In the genomic region with DNA sequence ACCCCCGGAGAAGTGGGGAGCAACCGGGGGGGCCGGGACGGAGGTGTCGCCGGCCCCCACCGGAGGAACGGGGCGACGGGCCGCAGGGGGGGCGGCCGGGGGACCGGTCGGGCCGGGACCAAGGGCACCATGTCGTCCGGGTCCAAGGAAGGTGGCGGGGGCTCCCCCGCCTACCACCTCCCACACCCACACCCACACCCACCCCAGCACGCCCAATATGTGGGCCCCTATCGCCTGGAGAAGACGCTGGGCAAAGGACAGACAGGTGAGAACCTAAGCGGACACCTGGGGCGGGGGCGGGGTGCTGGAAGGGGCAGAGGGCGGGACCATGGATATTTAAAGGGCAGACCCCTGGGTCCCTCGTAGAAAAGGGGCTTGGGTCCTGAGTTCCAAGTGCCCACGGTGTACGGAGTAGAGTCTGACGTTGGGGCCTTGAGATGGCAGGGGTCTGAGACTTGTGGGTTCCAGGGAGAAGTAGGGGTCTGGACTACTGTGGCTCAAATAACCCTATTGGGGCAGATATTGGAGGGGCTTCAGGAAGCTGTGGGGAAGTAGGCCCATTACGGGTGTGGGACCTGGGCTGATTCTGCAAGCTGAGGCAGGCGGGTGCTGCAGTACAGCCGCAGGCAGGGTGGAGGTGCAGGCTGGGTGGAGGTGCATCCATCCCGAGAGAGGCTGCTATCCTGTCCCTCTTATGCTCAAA, we compare ENCODE assay signal across 7 mouse cellular contexts. TPM values are rescaled to one million over a fixed set of nuclear protein-coding genes. Genes with fewer than 3 reads are reported as not detected.
DNase-seq lines count a peak whose midpoint lies in the region; ATAC-seq and TF ChIP-seq lines count a peak whose summit lies in the region.

No protein-coding gene starts in this region.

- H3K4me1 ChIP-seq in lung, postnatal 0 days (ENCODE audit: insufficient read depth, low read depth, low read length): no peaks in the 10 kb centered on the region
- H3K4me1 ChIP-seq in hindbrain, embryonic 14.5 days (replicated peaks; ENCODE audit: control insufficient read depth, insufficient read depth, low read length): peaks cover 9% of the 10 kb centered on the region
- H3K4me1 ChIP-seq in midbrain, embryonic 15.5 days: peaks cover 19% of the 10 kb centered on the region

- H3K4me3 ChIP-seq in lung, postnatal 0 days (ENCODE audit: low read depth, low read length): peak overlapping the region; percentile 57
- peak overlapping the region; percentile 93 for H3K4me3 ChIP-seq in hindbrain, embryonic 14.5 days (replicated peaks; ENCODE audit: low read length)
- H3K4me3 ChIP-seq in midbrain, embryonic 15.5 days: peak overlapping the region; percentile 89

- TF ChIP-seq CTCF in lung, postnatal 0 days (IDR thresholded peaks at IDR 0.05): no peak

- peak overlapping the region; percentile 99 for H3K4me2 ChIP-seq in lung, postnatal 0 days (replicated peaks; ENCODE audit: low read depth, low read length)
- peak overlapping the region; percentile 77 for H3K4me2 ChIP-seq in hindbrain, embryonic 14.5 days (replicated peaks)
- H3K4me2 ChIP-seq in midbrain, embryonic 15.5 days: peak overlapping the region; percentile 81

- 8% methylated on average over 18 of the region's 35 CpGs for WGBS in lung, postnatal 0 days
- WGBS in hindbrain, embryonic 14.5 days: 4% methylated on average over 27 of the region's 35 CpGs
- 4% methylated on average over 30 of the region's 35 CpGs for WGBS in midbrain, embryonic 15.5 days

- H3K9ac ChIP-seq in lung, postnatal 0 days (replicated peaks; ENCODE audit: low read depth): peak overlapping the region; percentile 55
- peak overlapping the region; percentile 100 for H3K9ac ChIP-seq in hindbrain, embryonic 14.5 days
- H3K9ac ChIP-seq in midbrain, embryonic 15.5 days: peak overlapping the region; percentile 100

- no peaks in the 10 kb centered on the region for H3K36me3 ChIP-seq in lung, postnatal 0 days (ENCODE audit: insufficient read depth, low read length)
- H3K36me3 ChIP-seq in hindbrain, embryonic 14.5 days (replicated peaks; ENCODE audit: control insufficient read depth, insufficient read depth): peaks cover 38% of the 10 kb centered on the region
- peaks cover 28% of the 10 kb centered on the region for H3K36me3 ChIP-seq in midbrain, embryonic 15.5 days (replicated peaks)

- no peak for TF ChIP-seq EP300 in lung, postnatal 0 days (IDR thresholded peaks at IDR 0.05)

- peak; percentile 54 for ATAC-seq in lung, postnatal 0 days
- ATAC-seq in hindbrain, embryonic 14.5 days (ENCODE audit: low FRiP score): peak; percentile 49
- ATAC-seq in midbrain, embryonic 15.5 days (replicated peaks): peak; percentile 66
- no peak for ATAC-seq in activated CD4-positive, CD25-positive, alpha-beta regulatory T cell, adult 4 months

- no peaks in the 10 kb centered on the region for H3K27me3 ChIP-seq in lung, postnatal 0 days (replicated peaks; ENCODE audit: insufficient read depth, low read length)
- H3K27me3 ChIP-seq in hindbrain, embryonic 14.5 days (ENCODE audit: control insufficient read depth, insufficient read depth, low read length): no peaks in the 10 kb centered on the region
- H3K27me3 ChIP-seq in midbrain, embryonic 15.5 days (replicated peaks): no peaks in the 10 kb centered on the region

- H3K9me3 ChIP-seq in lung, postnatal 0 days (ENCODE audit: low read length): no peaks in the 10 kb centered on the region
- no peaks in the 10 kb centered on the region for H3K9me3 ChIP-seq in hindbrain, embryonic 14.5 days (ENCODE audit: control insufficient read depth, low read length)
- no peaks in the 10 kb centered on the region for H3K9me3 ChIP-seq in midbrain, embryonic 15.5 days

- H3K27ac ChIP-seq in lung, postnatal 0 days (ENCODE audit: low read length): 0 out of 2 replicates have a peak overlapping the region, but pooled peaks have one; percentile 20
- H3K27ac ChIP-seq in hindbrain, embryonic 14.5 days: peak overlapping the region; percentile 95
- peak overlapping the region; percentile 93 for H3K27ac ChIP-seq in midbrain, embryonic 15.5 days

- DNase-seq in lung, postnatal 0 days (ENCODE audit: low spot score): no peak
- no peak for DNase-seq in lung, postnatal 36 days
- peak; percentile 41 for DNase-seq in embryo, embryonic 11 days
- peak; percentile 27 for DNase-seq in hindbrain, embryonic 14.5 days (ENCODE audit: low spot score)
- no peak for DNase-seq in urinary bladder, postnatal 36 days (ENCODE audit: low spot score in 2 of 2)

RNA-seq across cellular contexts. Expression of gene Brsk1, which starts 0.7 kb away (rescaled TPM):
- 0.31 and 0.45 TPM in 2 replicates for polyA plus RNA-seq in lung, postnatal 0 days (2015; fragmentation: Nextera tagmentation; extraction: Ambion mirVana)
- 10.3 and 10.5 TPM in 2 replicates for polyA plus RNA-seq in hindbrain, embryonic 14.5 days (2014; fragmentation: Nextera tagmentation; extraction: Ambion mirVana)
- 8.6 TPM in 2 replicates for polyA plus RNA-seq in midbrain, embryonic 15.5 days (2015; fragmentation: Nextera tagmentation; extraction: Ambion mirVana)
- not detected for polyA plus RNA-seq in activated CD4-positive, CD25-positive, alpha-beta regulatory T cell, adult 4 months (2017; shearing (Covaris generic))

RNA-seq across cellular contexts. Expression of gene Hspbp1, which starts 6.2 kb away (rescaled TPM):
- polyA plus RNA-seq in lung, postnatal 0 days (2015; fragmentation: Nextera tagmentation; extraction: Ambion mirVana): 49.7 and 54.4 TPM in 2 replicates
- 146 and 154 TPM in 2 replicates for polyA plus RNA-seq in hindbrain, embryonic 14.5 days (2014; fragmentation: Nextera tagmentation; extraction: Ambion mirVana)
- 165 TPM in 2 replicates for polyA plus RNA-seq in midbrain, embryonic 15.5 days (2015; fragmentation: Nextera tagmentation; extraction: Ambion mirVana)
- polyA plus RNA-seq in activated CD4-positive, CD25-positive, alpha-beta regulatory T cell, adult 4 months (2017; shearing (Covaris generic)): 10 to 100 TPM; 38.9 to 60.9 TPM

RNA-seq across cellular contexts. Expression of gene Ppp6r1, which starts 32.3 kb away (rescaled TPM):
- 6.8 and 7.5 TPM in 2 replicates for polyA plus RNA-seq in lung, postnatal 0 days (2015; fragmentation: Nextera tagmentation; extraction: Ambion mirVana)
- 6.2 and 8.4 TPM in 2 replicates for polyA plus RNA-seq in hindbrain, embryonic 14.5 days (2014; fragmentation: Nextera tagmentation; extraction: Ambion mirVana)
- polyA plus RNA-seq in midbrain, embryonic 15.5 days (2015; fragmentation: Nextera tagmentation; extraction: Ambion mirVana): 10.5 TPM in 2 replicates
- 10 to 100 TPM; 10.6 to 11.1 TPM for polyA plus RNA-seq in activated CD4-positive, CD25-positive, alpha-beta regulatory T cell, adult 4 months (2017; shearing (Covaris generic))

RNA-seq across cellular contexts. Expression of gene Tmem150b, which starts 33.9 kb away (rescaled TPM):
- 0.25 and 0.35 TPM in 2 replicates for polyA plus RNA-seq in lung, postnatal 0 days (2015; fragmentation: Nextera tagmentation; extraction: Ambion mirVana)
- polyA plus RNA-seq in hindbrain, embryonic 14.5 days (2014; fragmentation: Nextera tagmentation; extraction: Ambion mirVana): 0.12 and 0.24 TPM in 2 replicates
- 0.09 and 0.25 TPM in 2 replicates for polyA plus RNA-seq in midbrain, embryonic 15.5 days (2015; fragmentation: Nextera tagmentation; extraction: Ambion mirVana)
- polyA plus RNA-seq in activated CD4-positive, CD25-positive, alpha-beta regulatory T cell, adult 4 months (2017; shearing (Covaris generic)): not detected

RNA-seq across cellular contexts. Expression of gene Kmt5c, which starts 48.8 kb away (rescaled TPM):
- polyA plus RNA-seq in lung, postnatal 0 days (2015; fragmentation: Nextera tagmentation; extraction: Ambion mirVana): 31.9 and 34.4 TPM in 2 replicates
- 44.9 and 53.7 TPM in 2 replicates for polyA plus RNA-seq in hindbrain, embryonic 14.5 days (2014; fragmentation: Nextera tagmentation; extraction: Ambion mirVana)
- polyA plus RNA-seq in midbrain, embryonic 15.5 days (2015; fragmentation: Nextera tagmentation; extraction: Ambion mirVana): 75.3 and 77.2 TPM in 2 replicates
- 10 to 100 TPM; 19.7 to 28.9 TPM for polyA plus RNA-seq in activated CD4-positive, CD25-positive, alpha-beta regulatory T cell, adult 4 months (2017; shearing (Covaris generic))

Comparison
In these comparisons a context has a peak if more than half of its experiments do, and no peak if none do; other contexts are left out.
1. DNase-seq: peak in embryo, embryonic 11 days (single experiment) and hindbrain, embryonic 14.5 days (single experiment); none in lung, postnatal 0 days (single experiment), lung, postnatal 36 days (single experiment) and urinary bladder, postnatal 36 days (0 of 2).
2. H3K27ac ChIP-seq: peak in every context shown above with its lines; median percentile 95 in hindbrain, embryonic 14.5 days; 93 in midbrain, embryonic 15.5 days; 20 in lung, postnatal 0 days.
3. Peak in every context shown above with its lines, with median percentiles within 50 percentile points of each other: H3K4me2 ChIP-seq, H3K4me3 ChIP-seq and H3K9ac ChIP-seq.